Mouse (Mus musculus): ENCODE data around the gene Lcorl. TPM values are rescaled to one million over a fixed set of nuclear protein-coding genes. Genes with fewer than 3 reads are reported as not detected.
A peak's percentile ranks its signal among the peaks of the same experiment; 100 is the strongest.

Gene Lcorl
- polyA plus RNA-seq, 1 experiment from 2014 or later: 60.0 TPM

GRCm38 (mm10) chr5:45690802-45691201 lies 166.6 kb downstream of the Lcorl start:
- no peaks in the 10 kb centered on the region for H3K4me1 ChIP-seq
- ATAC-seq (ENCODE audit: low FRiP score): no peak
- 76% methylated on average over 2 of the region's 2 CpGs for WGBS
- H3K36me3 ChIP-seq (replicated peaks): peaks cover 10% of the 10 kb centered on the region; the same call in 1 of the 2 replicates
- no peak overlapping the region for H3K27ac ChIP-seq
- no peak overlapping the region for H3K9ac ChIP-seq
- no peak overlapping the region for H3K4me3 ChIP-seq (replicated peaks)
- H3K4me2 ChIP-seq: no peak overlapping the region
- no peaks in the 10 kb centered on the region for H3K27me3 ChIP-seq
- H3K9me3 ChIP-seq: no peaks in the 10 kb centered on the region

DNA sequence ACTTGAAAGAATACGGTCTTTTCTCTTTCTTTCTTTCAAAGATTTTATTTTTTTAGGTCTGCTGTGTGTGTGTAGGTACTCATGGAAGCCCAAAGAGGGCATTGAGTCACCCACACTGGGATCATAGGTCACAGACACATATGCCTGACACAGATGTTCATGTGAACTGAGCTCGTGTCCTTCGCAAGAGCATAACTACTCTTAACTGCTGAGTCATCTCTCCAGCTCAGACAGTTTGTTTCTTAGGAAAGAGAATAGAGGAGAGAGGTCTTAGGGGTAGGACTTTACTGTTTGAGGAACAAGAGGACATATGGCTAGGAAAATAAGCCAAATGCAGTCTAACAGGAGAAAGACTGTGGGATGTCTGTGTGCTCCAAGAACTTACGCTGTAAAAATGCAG lies 168.3 kb downstream of the Lcorl start:
- 90% methylated on average over 4 of the region's 4 CpGs for WGBS
- Histone ChIP-seq H3K4me2 (no peak overlapping the region), H3K36me3 (replicated peaks) (peaks cover 19% of the 10 kb centered on the region), H3K9ac (no peak overlapping the region), H3K4me3 (replicated peaks) (no peak overlapping the region), H3K9me3 (no peaks in the 10 kb centered on the region), H3K27ac (no peak overlapping the region), H3K27me3 (no peaks in the 10 kb centered on the region), H3K4me1 (no peaks in the 10 kb centered on the region)
- no peak for ATAC-seq (ENCODE audit: low FRiP score)

DNA sequence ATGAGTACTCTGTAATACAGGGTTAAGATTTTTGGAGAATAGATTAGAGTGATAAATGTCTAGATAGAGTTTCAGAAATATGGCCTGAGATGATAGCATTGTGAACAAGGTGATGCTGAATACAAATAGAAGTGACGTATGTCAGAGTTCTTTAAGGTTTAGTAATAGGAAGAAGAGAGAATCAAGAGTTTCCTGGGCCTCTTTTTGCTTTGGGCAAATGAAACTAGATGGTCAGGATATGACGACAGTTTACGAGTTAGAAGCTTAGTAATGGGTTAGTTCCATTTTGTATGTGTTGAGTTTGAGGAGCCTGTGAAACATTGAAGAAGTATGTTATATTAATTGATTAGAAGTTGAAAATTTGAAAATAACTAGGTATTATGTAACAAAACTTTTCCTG lies 171.2 kb downstream of the Lcorl start:
- ATAC-seq (ENCODE audit: low FRiP score): no peak
- no peaks in the 10 kb centered on the region for H3K9me3 ChIP-seq
- H3K27me3 ChIP-seq: no peaks in the 10 kb centered on the region
- no peaks in the 10 kb centered on the region for H3K4me1 ChIP-seq
- 94% methylated on average over 3 of the region's 3 CpGs for WGBS
- no peak overlapping the region for H3K4me2 ChIP-seq
- no peak overlapping the region for H3K4me3 ChIP-seq (replicated peaks)
- no peak overlapping the region for H3K9ac ChIP-seq
- no peak overlapping the region for H3K27ac ChIP-seq
- H3K36me3 ChIP-seq (replicated peaks): peaks cover 25% of the 10 kb centered on the region

GRCm38 (mm10) chr5:45685243-45685642 lies 172.2 kb downstream of the Lcorl start:
- no peak for ATAC-seq (ENCODE audit: low FRiP score)
- no peak overlapping the region for H3K4me3 ChIP-seq (replicated peaks)
- 94% methylated on average over 2 of the region's 2 CpGs for WGBS
- no peaks in the 10 kb centered on the region for H3K9me3 ChIP-seq
- no peaks in the 10 kb centered on the region for H3K4me1 ChIP-seq
- no peak overlapping the region for H3K4me2 ChIP-seq
- H3K9ac ChIP-seq: no peak overlapping the region
- H3K27me3 ChIP-seq: no peaks in the 10 kb centered on the region
- peaks cover 31% of the 10 kb centered on the region for H3K36me3 ChIP-seq (replicated peaks)
- H3K27ac ChIP-seq: no peak overlapping the region

GRCm38 (mm10) chr5:45683388-45683787 lies 174.0 kb downstream of the Lcorl start:
- 93% methylated on average over 1 of the region's 1 CpGs for WGBS
- Histone ChIP-seq H3K36me3 (replicated peaks) (peaks cover 27% of the 10 kb centered on the region), H3K27me3 (no peaks in the 10 kb centered on the region), H3K27ac (no peak overlapping the region), H3K4me1 (no peaks in the 10 kb centered on the region), H3K4me2 (no peak overlapping the region), H3K4me3 (replicated peaks) (no peak overlapping the region), H3K9ac (no peak overlapping the region), H3K9me3 (no peaks in the 10 kb centered on the region)
- ATAC-seq (ENCODE audit: low FRiP score): no peak

DNA sequence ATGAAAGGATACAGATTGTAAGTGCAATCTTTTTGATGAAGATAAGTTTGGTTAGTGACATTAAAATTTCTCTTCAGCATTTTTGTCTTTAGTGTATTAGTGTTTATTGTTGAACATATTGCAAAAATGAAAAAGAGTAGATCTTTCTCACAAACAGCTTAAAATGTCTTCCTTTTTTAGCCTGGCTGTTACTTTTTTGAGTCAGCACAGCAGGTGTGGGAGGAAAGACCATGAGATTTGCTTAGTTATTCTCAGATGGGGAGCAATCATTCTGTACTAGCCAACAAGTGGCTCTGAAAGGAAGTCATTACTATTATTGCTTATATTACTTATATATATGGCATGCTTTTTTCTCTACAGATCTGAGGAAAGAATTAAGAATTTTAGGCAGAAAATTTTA lies 177.5 kb downstream of the Lcorl start:
- no peak overlapping the region for H3K27ac ChIP-seq
- H3K36me3 ChIP-seq (replicated peaks): peaks cover 43% of the 10 kb centered on the region
- H3K4me1 ChIP-seq: no peaks in the 10 kb centered on the region
- no peak overlapping the region for H3K9ac ChIP-seq
- no peak for ATAC-seq (ENCODE audit: low FRiP score)
- H3K4me2 ChIP-seq: no peak overlapping the region
- no peak overlapping the region for H3K4me3 ChIP-seq (replicated peaks)
- no peaks in the 10 kb centered on the region for H3K9me3 ChIP-seq
- no peaks in the 10 kb centered on the region for H3K27me3 ChIP-seq

DNA sequence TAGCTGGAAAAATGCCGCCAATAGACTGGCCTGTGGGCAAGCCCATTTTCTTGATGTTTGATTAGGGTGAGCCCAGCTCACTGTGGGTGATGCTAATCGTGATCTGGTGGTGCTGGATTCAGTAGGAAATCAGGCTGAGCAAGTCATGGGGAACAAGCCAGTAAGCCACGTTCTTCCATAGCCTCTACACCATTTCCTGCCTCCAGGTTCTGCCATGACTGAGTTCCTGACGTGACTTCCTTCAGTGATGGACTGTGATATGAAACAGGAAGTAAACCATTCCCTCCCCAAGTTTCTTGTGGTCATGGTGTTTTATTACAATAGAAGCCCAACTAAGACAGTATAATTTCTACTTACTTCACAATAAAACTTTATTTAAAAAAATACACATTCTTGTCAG lies 179.8 kb downstream of the Lcorl start:
- Histone ChIP-seq H3K36me3 (replicated peaks) (peaks cover 36% of the 10 kb centered on the region), H3K9me3 (no peaks in the 10 kb centered on the region), H3K4me1 (no peaks in the 10 kb centered on the region), H3K4me2 (no peak overlapping the region), H3K4me3 (replicated peaks) (no peak overlapping the region), H3K27me3 (no peaks in the 10 kb centered on the region), H3K9ac (no peak overlapping the region), H3K27ac (no peak overlapping the region)
- ATAC-seq (ENCODE audit: low FRiP score): no peak
- 96% methylated on average over 4 of the region's 4 CpGs for WGBS

DNA sequence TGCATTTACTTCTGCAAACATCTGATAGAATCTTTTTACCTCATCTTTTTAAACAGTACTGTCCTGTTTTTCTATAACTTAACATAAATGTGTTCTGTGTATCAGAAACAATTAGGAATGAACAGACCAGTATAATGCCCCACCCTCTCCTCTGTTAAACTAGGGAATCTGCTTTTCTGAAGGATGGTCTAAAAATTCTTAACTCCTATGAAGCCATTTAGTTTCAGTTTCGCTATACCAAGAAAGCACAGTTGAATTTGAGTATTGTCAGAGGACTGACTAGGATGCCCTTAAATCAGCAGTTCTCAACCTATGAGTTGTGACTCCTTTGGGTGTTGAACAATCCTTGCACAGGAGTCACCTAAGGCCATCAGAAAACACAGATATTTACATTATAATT lies 182.4 kb downstream of the Lcorl start:
- 91% methylated on average over 1 of the region's 1 CpGs for WGBS
- Histone ChIP-seq H3K36me3 (replicated peaks) (peaks cover 25% of the 10 kb centered on the region), H3K9me3 (no peaks in the 10 kb centered on the region)

DNA sequence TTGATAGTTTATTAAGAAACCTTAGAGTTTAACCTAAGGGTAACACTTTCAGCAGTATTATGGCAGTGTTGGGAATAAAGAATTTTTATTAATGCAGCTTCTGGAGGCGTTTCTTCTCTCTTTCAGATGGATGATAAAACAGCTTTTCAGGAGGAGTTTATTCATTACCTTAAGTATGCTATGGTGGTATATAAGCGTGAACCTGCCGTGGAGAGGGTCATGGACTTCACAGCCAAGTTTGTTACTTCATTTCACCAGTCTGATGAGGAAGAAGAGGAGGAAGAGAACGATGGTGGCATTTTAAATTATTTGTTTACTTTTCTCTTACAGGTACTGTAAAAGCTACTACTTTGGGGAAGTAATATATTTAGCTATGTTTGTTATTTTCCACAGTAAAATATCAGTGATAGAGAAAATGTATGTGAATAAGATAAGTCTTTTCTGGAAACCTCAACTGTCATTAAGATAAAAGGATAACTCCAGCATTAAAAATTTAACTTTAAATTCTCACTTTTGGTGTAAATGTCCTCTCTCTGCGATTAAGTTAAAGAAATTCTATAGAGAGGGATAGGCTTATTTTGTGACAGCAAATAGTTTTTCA lies 186.4 kb downstream of the Lcorl start:
- peaks cover 16% of the 10 kb centered on the region for H3K4me1 ChIP-seq
- peak overlapping the region; percentile 76 for H3K4me2 ChIP-seq
- peak overlapping the region; percentile 84 for H3K4me3 ChIP-seq (replicated peaks)
- no peaks in the 10 kb centered on the region for H3K9me3 ChIP-seq
- H3K27me3 ChIP-seq: no peaks in the 10 kb centered on the region
- ATAC-seq (ENCODE audit: low FRiP score): no peak
- no peak overlapping the region for H3K27ac ChIP-seq
- 51% methylated on average over 5 of the region's 5 CpGs for WGBS
- H3K36me3 ChIP-seq (replicated peaks): peaks cover 11% of the 10 kb centered on the region
- peak overlapping the region; percentile 42; the same call in 1 of the 2 replicates for H3K9ac ChIP-seq

More for the DNA sequence above, 182.4 kb downstream of the Lcorl start:
- no peak overlapping the region for H3K27ac ChIP-seq
- no peak overlapping the region for H3K4me3 ChIP-seq (replicated peaks)
- no peak overlapping the region for H3K4me2 ChIP-seq
- H3K4me1 ChIP-seq: peaks cover 11% of the 10 kb centered on the region
- no peak for ATAC-seq (ENCODE audit: low FRiP score)
- H3K9ac ChIP-seq: no peak overlapping the region
- no peaks in the 10 kb centered on the region for H3K27me3 ChIP-seq

GRCm38 (mm10) chr5:45670280-45670670 lies 187.1 kb downstream of the Lcorl start:
- Histone ChIP-seq H3K36me3 (replicated peaks) (peaks cover 7% of the 10 kb centered on the region; the same call in 1 of the 2 replicates), H3K27ac (peak overlapping the region; percentile 91), H3K4me2 (peak overlapping the region; percentile 76), H3K4me1 (peaks cover 16% of the 10 kb centered on the region), H3K9ac (peak overlapping the region; percentile 82), H3K27me3 (no peaks in the 10 kb centered on the region), H3K4me3 (replicated peaks) (peak overlapping the region; percentile 84), H3K9me3 (no peaks in the 10 kb centered on the region)
- WGBS: under 1% methylated on average over 13 of the region's 13 CpGs
- ATAC-seq (ENCODE audit: low FRiP score): no peak

DNA sequence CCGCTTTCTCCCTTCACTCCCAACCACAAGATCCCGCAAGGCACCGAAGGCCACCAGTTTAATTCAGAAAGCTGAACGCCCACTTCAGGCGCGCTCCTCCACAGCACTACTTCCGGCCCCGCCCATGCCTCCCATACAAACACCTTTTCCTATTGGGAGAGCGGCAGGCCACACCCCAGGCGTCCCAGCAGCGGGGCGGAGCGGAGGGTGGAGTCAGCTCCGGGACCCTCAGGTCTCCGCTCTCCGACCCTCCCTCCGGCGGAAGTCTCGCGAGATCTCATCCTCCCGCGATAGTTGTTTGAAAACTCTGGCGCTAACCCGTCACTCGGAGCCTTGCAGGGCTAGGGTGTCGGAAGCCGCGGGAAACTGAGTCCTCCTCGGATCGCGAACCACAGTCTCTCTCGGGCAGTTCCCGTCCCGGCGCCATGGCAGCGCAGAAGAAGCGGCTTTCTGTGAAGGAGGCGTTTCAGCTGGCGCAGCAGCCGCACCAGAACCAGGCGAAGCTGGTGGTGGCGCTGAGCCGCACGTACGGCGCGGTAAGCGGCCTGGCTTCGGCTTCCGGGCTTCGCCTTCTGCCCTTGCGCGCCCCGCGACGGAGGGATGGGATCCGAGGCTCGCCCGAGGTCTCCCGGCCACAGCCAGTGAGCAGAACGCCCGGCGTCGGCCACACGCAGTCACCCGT lies 187.7 kb downstream of the Lcorl start, which contains the start of gene Ncapg:
TSS of gene Ncapg (plus strand) at position 322 of the 682 bp plus-strand sequence.
- H3K36me3 ChIP-seq (replicated peaks): peaks cover 3% of the 10 kb centered on the region; the same call in 1 of the 2 replicates
- peak within 1 kb of the TSS; percentile 82 for H3K9ac ChIP-seq
- H3K4me1 ChIP-seq: peaks cover 16% of the 10 kb centered on the region
- peak; percentile 100 for ATAC-seq (ENCODE audit: low FRiP score)
- WGBS: under 1% methylated on average over 66 of the region's 66 CpGs
- peak within 1 kb of the TSS; percentile 84 for H3K4me2 ChIP-seq
- peak within 1 kb of the TSS; percentile 84 for H3K4me3 ChIP-seq (replicated peaks)
- no peaks in the 10 kb centered on the region for H3K9me3 ChIP-seq
- no peaks in the 10 kb centered on the region for H3K27me3 ChIP-seq
- H3K27ac ChIP-seq: peak within 1 kb of the TSS; percentile 91

- H3K9me3 ChIP-seq: no peaks in the 10 kb centered on the region
- H3K4me2 ChIP-seq: peak overlapping the region; percentile 84
- peak; percentile 77 for ATAC-seq (ENCODE audit: low FRiP score)
- peak overlapping the region; percentile 78 for H3K9ac ChIP-seq
- no peaks in the 10 kb centered on the region for H3K27me3 ChIP-seq
- peak overlapping the region; percentile 83 for H3K27ac ChIP-seq
- H3K36me3 ChIP-seq (replicated peaks): peaks cover 3% of the 10 kb centered on the region; the same call in 1 of the 2 replicates
- under 1% methylated on average over 27 of the region's 27 CpGs for WGBS
- H3K4me1 ChIP-seq: peaks cover 16% of the 10 kb centered on the region
- H3K4me3 ChIP-seq (replicated peaks): peak overlapping the region; percentile 84
Observed at GRCm38 (mm10) chr5:45669234-45669597, 188.2 kb downstream of the Lcorl start.

GRCm38 (mm10) chr5:45668831-45669230 lies 188.6 kb downstream of the Lcorl start:
- Histone ChIP-seq H3K9ac (peak overlapping the region; percentile 78), H3K9me3 (no peaks in the 10 kb centered on the region), H3K27ac (peak overlapping the region; percentile 83), H3K4me1 (peaks cover 16% of the 10 kb centered on the region), H3K4me3 (replicated peaks) (peak overlapping the region; percentile 84), H3K4me2 (peak overlapping the region; percentile 84), H3K36me3 (replicated peaks) (peaks cover 3% of the 10 kb centered on the region; the same call in 1 of the 2 replicates), H3K27me3 (no peaks in the 10 kb centered on the region)
- 0% methylated on average over 3 of the region's 3 CpGs for WGBS
- ATAC-seq (ENCODE audit: low FRiP score): peak; percentile 2; the same call in 1 of the 2 replicates

Measured in forebrain, embryonic 12.5 days (tissue).